Mouse (Mus musculus): Measurements from ENCODE around the gene Cacna1c.

The Cacna1c gene

DNA sequence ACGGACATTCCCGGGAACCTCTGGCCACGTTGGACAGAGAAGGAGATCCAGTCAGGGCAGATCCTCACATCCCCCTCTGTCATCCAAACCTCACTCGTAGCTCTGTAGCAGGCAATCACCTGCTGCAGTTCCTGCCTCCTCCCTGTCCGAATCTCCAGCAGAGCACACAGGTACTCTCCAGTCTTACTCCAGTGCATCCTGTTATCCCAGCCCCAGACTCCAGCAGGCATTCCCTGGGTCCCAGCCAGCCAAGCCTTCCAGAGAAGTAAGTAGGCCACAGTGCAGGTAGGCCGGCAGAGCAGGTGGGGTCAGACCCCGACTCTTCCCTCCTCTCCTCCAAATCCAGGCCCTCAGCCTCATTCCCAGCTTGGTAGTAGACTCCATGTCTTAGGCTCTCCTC, 186.7 kb downstream of the Cacna1c start:
- no peak for DNase-seq (ENCODE audit: low read depth, low spot score)

DNA sequence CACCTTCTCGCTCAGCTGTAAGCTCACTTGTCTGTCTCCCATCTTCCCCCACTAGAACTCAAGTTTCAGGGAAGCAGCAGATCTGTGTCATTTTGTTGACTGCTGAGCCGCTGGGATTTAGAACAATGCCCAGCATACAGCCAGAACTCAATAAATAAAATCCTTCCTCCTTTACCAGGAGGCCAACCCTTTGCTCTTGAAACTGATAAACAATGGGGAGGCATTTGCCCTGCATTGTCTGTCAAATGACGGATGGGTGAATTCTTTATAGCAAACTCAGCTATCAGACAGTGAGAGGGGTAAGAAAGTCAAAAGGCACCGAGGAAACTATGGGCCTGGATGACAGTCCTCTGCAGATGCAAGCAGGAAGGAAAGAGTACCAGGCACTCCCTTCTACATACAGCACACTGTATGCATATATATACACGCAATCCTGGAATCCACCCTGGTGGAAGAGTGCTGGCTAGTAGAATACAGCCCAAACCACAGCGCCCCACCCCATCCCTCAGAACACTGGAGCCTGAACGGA, 187.5 kb downstream of the Cacna1c start:
- no peak for DNase-seq (ENCODE audit: low read depth, low spot score)

DNA sequence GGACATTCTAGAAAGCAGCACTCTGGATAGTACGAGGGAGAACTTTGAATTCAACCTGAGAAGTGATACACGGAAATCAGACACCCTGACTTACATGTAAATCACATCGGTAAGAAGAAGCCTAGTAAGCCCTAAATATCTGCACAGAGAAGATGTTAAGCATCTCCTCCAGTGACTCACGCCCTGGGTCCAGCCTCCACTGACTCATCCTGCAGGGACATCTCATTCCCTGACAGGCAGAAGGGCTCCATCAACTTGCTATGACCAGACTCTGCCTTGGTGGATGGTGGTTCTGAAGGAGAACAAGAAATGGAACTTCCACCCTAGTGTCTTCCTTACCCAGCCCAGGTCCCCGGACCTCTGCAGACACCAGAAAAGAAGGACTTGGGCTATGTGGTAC, 191.6 kb downstream of the Cacna1c start:
- DNase-seq (ENCODE audit: low read depth, low spot score): no peak

DNA sequence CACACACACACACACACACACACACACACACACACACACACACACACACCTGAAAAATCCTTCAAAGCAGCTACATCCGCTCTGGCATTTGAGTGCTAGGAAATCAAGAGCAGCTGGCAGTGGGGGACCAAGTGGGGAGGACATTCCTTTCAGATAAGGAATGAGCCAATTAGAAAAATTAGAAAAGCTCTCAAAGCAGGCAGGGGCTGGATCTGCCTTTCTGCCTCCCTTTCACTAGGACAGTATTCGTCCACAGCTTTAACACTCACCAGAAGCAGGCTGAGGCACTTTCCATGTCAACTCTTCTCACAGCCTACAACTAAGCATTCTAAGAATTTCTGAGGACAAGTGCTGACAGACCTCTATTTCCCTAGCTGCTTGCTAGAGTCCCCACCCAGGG, 194.8 kb downstream of the Cacna1c start:
- no peak for DNase-seq (ENCODE audit: low read depth, low spot score)

DNA sequence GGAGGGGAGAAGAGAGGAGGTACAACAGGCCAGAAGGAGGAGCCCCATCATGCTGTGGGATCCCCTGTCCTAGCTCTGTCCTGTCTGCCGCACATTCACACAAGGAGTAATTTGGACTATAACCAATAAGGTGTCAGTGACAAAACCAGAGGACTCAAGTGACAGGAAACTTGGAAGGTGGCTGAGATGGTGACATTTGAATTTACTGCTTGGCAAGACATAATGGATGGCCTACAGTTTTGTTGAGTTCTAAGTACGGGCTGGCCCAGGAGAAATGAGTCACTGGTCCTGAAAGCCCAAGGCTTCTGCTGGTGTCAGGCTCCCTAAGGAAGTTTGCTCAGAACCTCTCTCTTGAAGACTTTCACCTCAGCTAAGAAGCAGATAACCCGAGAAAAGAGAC, 196.0 kb downstream of the Cacna1c start:
- DNase-seq (ENCODE audit: low read depth, low spot score): no peak

DNA sequence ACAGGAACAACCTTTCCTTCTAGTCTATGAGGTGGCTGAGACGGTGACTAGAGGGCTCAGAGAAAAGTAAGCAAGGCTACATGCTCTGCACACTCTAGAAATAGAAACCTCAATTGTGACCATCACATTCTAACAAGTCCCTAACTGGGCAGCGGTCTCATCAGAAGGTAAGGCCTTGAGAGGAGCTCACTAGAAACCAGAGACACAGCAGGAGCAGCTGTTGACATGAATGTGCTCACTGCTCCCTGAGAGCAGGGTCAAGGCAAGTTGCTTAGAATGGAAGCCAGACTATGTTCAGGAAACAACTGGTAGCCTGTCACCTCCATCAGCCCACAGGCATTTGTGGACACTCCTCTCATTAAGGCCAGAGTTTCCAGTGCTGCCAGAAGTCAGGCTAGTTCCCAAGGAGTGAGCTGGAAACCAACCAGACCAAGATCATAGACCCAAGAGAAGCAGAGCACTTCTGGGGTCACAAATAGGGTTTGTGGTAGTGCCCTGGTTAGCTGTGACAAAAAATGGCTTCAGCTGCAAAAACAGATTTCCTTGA, 196.8 kb downstream of the Cacna1c start:
- no peak for DNase-seq (ENCODE audit: low read depth, low spot score)

GRCm38 (mm10) chr6:118997397-118997796, 198.8 kb downstream of the Cacna1c start:
- DNase-seq (ENCODE audit: low read depth, low spot score): no peak

- no peak for DNase-seq (ENCODE audit: low read depth, low spot score)
Observed at GRCm38 (mm10) chr6:118994272-118995061, 201.8 kb downstream of the Cacna1c start.

GRCm38 (mm10) chr6:118992391-118992790, 203.8 kb downstream of the Cacna1c start:
- DNase-seq (ENCODE audit: low read depth, low spot score): no peak

GRCm38 (mm10) chr6:118989999-118990776, 206.0 kb downstream of the Cacna1c start:
- no peak for DNase-seq (ENCODE audit: low read depth, low spot score)

DNA sequence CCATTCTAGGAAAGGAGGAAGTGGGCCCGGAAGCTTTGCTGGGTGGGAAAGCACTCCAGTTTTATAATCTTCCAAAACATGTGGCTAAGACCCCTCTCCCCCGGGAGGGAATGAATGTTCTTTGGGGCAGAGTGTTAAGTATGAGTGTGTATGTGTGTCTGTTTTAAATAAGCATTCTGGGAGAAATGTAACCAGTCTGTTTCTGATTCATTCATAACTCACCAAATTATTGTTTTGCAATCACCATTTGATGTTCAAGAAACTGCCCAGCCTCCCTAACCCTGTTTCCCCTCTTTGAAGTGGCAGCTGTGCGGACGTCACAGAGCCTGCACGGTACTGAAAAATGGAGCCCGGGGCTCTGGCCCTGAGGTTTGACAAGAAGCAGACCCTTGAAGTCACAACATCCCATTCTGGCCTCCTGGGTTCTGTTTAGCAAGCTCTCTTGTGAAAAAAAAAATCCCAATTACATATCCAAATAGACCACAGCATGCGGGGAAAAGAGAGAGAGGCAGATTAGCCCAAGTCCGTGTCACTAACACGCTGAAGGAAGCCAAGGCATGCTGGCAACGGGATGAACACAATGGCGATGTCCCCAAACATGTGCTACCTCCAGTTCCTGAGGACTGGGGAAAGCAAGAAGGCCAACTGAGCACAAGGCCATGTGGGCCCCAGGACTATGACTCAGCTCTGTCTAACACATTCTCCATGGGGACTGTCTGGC, 211.9 kb downstream of the Cacna1c start:
- DNase-seq (ENCODE audit: low read depth, low spot score): no peak

GRCm38 (mm10) chr6:118983471-118984040, 212.7 kb downstream of the Cacna1c start:
- no peak for DNase-seq (ENCODE audit: low read depth, low spot score)

GRCm38 (mm10) chr6:118980265-118980664, 216.0 kb downstream of the Cacna1c start:
- no peak for DNase-seq (ENCODE audit: low read depth, low spot score)

DNA sequence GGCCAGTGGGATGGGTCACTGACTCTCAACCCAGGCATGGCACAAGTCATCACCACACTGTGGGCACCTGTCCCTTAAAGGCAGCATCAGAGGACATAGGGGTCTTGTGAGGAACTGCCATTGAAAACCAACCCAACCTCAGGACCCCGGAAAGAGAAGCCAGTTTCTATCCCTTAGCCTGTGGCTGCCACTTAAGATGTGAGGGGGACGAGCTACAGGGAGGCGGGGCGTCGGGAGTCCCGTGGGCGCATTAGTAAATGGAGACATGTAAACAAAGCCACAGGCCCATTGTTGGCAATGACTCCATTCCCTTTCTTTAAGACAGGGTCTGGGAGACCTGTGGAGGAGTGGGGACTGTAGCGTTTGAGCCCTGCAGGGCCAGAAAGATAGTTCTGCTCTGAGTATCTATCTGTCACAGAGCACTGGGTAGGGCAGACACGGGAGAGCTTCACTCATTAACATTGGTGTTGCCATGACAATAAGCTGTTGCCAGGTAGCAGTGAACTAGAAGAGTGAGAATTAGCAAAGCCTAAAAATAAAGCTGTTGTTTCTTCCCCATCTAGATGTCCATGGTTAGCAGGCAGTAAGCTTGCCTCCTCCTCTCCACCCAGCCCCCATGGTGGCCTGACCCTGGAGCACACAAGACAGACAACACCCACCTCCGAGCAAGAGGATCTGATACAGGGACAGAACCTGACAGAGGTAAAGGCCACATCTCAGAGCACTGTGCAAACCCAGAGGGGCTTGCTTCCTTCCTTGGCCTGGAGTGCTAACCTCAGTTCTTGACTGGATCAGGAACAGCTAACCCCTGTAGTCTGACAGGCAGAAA, 218.6 kb downstream of the Cacna1c start:
- DNase-seq (ENCODE audit: low read depth, low spot score): no peak

DNA sequence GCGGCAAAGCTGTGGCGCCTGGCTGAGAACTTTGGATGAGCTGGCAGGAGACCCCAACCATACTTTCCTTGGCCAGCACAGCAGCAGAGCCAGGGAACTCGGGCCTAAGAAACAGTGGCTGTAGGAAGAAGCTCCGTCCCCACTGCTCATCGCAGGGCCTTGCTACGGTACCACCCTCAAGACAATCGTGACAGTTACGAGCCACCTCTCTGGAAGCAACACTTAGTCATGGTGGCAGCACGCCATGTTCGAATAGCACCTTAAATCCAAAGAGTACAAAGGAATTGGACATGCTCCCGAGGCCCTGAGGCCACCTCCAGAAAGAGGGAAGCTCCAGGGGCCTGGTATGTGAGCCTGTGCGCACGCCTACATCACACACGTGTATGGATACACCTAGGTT, 219.6 kb downstream of the Cacna1c start:
- no peak for DNase-seq (ENCODE audit: low read depth, low spot score)

GRCm38 (mm10) chr6:118971844-118972531, 224.2 kb downstream of the Cacna1c start:
- no peak for DNase-seq (ENCODE audit: low read depth, low spot score)

DNA sequence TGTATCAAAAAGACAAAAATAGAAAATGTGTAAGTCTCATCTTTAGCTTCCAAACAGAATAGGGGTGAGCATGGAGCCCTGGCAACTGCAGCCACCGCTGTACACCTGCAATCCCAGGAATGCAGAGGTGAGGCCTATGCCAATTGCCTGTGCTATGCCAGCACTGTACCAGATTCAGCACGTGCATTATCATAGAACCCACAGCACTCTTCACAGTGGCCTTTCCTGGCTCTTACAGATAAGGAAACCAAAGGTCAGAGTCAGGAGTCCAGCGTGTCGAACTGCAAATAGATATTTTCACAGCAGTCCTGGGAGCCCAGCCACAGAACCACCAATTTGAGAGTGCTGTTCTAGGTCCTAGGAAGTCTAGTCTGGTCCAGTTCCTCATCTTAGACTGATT, 227.4 kb downstream of the Cacna1c start:
- DNase-seq (ENCODE audit: low read depth, low spot score): no peak

DNA sequence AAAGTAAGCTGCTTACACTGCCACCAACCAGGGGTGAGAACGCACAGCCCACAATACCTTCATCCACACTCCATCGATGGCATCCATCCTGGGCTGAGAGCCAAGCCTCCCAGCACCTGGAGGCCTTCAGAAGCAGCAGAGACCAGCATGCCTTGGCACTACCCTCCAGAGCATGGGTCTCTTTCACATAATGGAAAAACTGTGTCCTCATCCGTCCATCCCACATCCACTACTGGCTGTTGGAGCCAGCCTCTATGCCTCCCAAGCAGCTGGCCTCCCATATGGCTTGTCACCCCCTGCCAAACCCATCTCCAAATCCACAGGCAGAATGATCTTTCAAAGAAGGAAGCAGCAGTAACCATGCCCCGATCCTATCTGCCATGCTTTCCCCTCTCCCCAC, 229.3 kb downstream of the Cacna1c start:
- no peak for DNase-seq (ENCODE audit: low read depth, low spot score)

GRCm38 (mm10) chr6:118965577-118965976, 230.6 kb downstream of the Cacna1c start:
- DNase-seq (ENCODE audit: low read depth, low spot score): no peak

DNA sequence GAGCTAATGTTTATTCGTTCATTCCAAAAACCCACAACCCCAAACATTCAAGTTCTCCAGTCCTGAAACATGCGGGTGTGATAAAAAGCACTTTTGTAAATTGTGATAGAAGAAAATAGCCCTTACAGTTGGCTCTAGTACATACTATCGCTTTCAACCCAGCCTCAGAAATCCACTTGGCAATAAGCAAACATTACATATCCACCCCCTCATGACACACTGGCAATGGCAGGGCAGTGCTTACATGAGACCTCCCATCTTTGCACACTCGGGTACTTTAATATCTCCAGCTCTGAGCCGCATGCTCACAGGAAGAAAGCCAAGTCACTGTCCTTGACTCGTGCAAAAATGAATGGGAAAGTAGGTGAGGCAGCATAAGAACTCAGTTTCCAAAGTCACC, 232.4 kb downstream of the Cacna1c start:
- no peak for DNase-seq (ENCODE audit: low read depth, low spot score)
